Mouse (Mus musculus) lung, postnatal 10 days (tissue): ENCODE results near the gene Vps16.

ENCODE experiments used
- DNase-seq: peaks from one replicate; pipeline ENCODE4 v3.0.0; 2021

Gene Vps16

GRCm38 (mm10) chr2:130466438-130466837 is 42.3 kb downstream of the Vps16 start:
- DNase-seq = no peak

DNA sequence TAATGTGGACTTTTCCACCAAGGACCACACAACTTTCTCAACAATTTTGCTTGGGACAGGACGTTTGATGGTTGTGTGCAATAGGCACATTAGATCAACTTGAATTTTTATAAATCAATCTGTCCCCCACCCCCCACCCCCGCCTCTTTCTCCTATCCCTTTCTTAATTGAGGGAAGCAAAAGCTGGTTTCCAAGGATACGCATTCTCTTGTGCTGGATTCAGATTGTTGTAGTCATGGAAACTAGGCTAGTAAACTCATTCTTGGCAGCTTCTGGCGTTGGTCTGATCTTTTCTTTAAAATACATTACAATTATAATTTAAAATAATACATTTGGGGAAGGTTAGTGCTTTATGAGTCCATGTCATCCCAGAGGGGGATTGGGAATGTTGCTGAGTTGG is 45.2 kb downstream of the Vps16 start:
- DNase-seq = no peak

GRCm38 (mm10) chr2:130469935-130470334 is 45.8 kb downstream of the Vps16 start:
- DNase-seq = no peak

DNA sequence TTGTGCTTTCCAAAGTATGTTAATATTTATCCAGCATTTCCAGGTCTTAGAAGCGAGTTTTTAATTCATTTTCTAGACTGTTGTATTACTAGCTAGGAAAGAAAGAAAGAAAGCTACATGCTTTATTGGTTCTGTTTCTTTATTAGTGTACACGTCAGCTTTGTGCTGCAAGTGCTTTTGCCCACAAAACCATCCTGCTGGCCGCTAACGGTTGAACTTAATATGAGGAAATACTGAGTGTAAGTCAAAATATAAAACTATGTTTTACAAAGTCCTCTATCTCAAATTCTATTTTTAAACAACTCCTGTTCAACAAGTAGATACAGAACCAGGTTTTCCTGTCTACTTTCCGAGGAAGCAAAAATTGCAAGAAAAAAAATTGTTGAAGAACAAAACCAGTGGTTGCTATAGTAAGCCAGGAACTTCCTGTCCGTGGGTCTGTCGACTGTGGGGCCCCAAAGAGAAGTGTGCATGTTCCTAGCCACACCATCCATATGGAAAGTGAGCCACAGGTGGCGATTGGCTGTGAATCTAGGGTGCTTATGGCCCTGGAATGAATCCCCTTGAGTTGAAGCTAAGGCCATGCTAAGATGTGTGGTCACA is 48.9 kb downstream of the Vps16 start:
- DNase-seq = no peak

DNA sequence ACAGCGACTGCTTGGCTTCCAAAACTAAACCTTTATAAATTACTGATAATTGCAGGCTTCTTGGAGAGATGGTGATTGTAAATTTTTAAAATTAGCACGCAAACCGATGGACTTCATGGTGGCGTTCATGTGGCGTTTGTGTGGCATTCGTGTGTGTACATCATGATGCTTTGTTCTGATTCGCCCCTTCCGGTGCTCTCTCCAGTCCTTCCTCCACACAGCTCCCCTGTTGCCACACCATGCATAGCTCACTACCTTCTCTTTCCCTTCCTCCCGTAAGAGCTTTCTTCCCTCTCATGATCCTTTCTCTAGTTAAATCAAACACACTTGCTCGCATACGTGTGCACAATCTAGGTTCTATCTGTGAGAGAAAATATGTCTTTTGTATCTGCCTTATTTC is 51.6 kb downstream of the Vps16 start:
- DNase-seq = no peak

DNA sequence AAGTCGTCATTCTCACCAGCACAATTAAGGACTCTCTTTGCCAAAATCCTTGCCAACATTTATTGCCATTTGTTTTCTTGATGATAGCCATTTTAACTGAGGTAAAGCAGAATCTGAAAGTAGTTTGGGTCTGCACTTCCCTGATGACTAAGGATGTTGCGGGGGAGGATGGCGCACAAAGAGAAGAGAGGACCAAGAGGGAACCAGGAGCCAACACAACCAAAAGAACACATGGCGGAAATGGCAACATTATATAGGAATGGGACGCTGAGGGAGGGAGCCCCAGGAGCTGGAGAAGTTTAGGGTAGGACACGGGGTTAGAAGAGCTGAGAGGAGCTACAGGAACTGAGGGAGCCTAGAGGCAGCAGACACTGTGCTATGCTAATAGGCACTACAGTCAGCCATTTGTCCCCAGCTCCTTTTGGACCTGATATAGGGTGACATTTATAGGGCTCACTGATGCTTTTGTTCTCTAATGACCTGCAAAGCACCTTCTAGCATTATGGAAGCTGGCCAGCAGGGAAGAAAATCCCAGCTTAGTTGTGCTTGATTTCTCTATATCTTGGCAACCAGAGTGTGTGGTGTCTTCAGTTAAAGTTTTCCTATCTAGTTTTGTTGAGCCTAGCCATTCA is 52.6 kb downstream of the Vps16 start:
- DNase-seq = no peak

- no peak for DNase-seq
Measured at GRCm38 (mm10) chr2:130482177-130482576, 58.0 kb downstream of the Vps16 start.

DNA sequence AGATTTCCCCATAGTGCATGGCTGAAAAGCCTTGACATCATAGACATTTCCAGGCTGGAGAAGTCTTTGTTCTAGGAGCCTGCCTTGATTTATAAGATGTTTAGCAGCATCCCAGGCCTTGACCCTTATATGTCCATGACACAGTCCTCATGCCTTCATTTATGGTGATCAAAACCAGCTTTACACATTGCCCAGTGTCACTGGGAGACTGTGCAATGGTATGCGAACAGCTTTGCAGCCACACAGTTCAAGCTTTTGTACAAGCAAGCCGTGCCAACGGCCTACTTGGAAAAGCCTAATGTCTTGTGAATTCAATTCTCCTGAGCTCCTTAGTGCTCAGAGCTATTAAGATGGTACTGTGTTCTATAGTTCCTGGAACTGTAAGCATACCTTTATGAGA is 58.6 kb downstream of the Vps16 start:
- no peak for DNase-seq

DNA sequence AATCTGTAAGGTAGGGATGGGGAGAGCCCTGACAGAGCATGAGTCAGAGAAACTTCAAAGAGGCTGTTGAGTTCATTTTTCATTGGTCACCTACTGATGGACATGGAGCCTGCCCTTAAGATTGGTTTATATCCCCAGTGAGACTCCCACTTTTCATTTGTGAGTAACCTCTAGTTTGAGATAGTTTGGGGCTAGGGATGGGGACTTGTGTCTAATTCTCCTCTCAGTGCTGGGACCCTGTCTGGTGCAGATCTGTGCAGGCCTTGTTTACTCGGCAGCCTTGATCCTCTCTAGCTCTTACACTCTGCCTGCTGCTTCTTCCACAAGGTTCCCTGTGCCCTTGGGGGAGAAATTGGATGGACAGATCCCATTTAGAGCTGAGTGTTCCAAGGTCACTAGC is 60.1 kb downstream of the Vps16 start:
- DNase-seq = no peak

DNA sequence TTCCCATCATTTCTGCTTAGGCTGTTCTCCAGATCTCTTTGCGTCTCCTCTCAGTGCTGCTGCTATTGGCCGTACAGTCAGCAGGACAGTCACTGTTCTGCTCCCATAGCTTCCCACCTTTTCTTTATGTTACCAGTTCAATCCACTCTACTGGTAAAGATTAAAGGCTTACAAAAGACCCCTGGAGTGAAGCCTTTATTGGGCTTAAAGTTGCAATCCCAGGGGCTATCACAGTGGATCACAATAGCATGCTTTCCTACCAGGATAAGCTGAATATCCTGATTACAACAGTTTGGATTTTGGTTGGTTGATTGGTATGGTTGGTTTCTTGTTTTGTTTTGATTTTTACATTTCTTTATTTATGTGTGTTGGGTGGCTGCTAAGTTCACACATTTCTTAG is 63.9 kb downstream of the Vps16 start:
- DNase-seq = no peak

DNA sequence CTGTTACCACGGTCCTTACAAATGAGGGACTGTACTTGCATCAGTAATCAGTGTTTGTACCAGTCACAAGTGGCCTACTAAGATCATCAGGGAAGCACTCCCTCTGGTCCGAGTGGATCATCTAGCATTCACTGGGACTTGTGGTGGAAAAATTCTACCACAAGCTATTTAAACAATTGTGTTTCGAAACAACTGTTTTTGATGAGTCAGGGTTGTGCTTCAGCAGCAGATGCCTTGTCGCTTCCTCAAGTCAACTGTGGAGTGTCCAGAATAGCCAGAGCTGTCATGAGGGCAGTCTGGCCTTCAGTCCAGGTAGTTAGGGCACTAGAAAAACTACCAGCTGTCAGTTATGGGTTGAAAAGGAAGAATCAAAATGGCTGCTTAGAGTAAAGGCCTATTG is 64.5 kb downstream of the Vps16 start:
- no peak for DNase-seq

- no peak for DNase-seq
Measured at GRCm38 (mm10) chr2:130491162-130491561, 67.0 kb downstream of the Vps16 start.

DNA sequence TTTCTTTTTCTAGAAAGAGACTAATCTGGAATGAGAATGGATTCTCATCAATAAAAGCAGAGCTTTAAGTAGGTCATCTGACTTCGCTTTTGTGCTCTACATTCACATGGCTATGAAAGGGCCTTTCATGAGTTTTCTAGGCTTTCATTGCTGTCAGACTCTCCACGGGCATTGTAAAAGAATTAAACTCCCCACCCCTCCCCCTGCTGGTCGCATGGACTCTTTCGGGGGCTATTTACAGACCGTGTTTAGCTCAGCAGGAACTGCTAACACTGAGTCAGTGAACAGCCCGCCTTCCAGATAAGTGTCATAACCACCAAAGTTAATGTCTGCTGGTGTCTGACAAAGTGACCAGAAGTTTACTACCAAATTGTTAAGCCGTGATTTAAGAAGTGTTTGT is 67.4 kb downstream of the Vps16 start:
- peak; percentile 64 for DNase-seq
